Mouse (Mus musculus): ENCODE results near the gene Egflam. TPM values are rescaled to one million over a fixed set of nuclear protein-coding genes. Genes with fewer than 3 reads are reported as not detected.

The Egflam gene
- polyA plus RNA-seq, 2 experiments from 2014 or later, result 0.09 TPM; not detected in 1

DNA sequence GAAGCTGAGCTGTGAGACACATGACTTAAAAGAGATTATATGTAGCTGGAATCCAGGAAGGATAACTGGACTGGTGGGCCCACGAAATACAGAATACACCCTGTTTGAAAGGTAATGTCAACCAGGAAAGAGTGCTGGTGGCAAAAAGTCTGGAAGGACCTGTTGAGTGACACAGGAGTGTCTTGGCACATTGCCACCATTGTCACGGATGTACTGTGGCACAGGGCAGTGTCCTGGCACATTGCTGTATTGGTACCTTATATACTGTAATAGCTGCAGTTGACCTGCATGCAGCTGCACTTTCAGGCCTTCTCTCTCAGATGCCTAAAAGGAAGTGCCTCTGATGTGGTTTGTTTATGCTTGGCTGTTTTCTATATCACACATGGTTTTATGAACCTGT, 225.3 kb downstream of the Egflam start:
- no peak for ATAC-seq

- no peak for ATAC-seq
These were observed 230.2 kb downstream of the Egflam start for GRCm38 (mm10) chr15:7167906-7168532.

DNA sequence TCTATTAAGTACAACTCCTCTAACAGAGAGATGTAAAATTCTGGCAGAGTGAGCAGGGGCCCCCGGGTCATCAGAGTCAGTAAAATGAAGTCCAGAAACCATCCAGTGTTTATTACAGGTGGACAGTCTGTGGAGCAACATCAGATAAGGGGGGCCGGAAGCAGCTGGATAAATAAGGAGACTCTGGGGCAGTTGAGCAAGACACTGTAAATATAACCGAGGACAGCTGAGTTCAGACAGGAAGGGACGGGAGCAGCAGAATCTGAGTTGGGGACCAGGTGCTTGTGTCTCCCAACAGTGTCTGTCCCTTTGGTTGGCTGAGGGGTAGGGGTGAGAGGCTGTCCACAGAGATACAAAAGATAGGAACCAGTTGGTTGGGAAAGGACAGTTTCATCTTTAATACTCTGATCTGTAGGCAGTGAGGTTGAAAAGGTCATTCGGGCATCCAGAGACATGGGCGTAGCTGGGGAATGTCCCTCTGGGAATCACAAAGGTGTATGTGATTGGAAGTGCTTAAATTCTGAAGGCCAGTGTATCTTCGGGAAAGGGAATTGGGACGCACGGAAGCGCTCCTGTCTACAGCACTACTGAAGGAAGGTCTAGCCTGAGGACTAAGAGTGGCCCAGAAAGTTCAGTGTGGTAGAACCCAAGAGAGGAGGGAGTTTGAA, 230.8 kb downstream of the Egflam start:
- ATAC-seq, result no peak

- no peak for ATAC-seq
These were observed 231.5 kb downstream of the Egflam start for GRCm38 (mm10) chr15:7166735-7167134.

- no peak for ATAC-seq
These were observed 234.3 kb downstream of the Egflam start for GRCm38 (mm10) chr15:7163851-7164250.

DNA sequence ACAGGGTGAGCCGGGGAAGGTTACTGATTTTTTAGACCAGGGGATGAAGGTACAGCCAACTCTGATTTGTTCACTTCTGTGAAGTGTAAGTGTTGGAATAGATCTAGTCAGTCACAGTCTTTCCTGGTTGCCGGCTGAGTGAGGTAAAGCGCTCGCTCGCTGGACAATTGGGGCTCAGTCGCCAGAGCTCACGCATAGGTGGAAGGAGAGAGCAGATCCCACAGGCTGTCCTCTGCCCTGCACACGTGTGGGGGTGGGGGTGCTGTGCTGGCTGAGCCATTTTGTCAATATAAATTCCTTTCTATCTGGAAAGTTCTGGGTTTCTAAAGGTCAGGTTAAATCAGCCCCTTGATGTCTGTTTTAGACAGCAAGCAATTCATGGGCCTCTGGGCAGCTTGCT, 237.9 kb downstream of the Egflam start:
- no peak for ATAC-seq

DNA sequence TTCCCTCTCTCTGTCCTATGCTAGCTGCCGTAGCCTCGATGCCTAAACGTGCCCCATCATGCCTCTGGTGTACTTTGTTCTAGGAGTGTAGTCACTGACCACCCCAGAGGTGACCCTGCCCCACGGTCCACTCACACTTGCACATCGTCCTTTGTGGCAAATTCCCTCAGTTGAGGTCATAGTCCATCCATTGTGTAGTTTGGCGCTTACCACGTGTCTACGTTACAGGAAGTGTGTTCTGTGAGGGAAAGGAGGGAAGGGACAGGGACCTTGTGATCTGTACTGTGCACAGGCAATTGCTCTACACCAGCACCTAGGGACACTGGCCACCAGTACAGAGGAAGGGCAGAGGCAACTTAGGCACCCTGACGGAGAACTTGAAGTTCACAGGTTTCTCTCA, 238.3 kb downstream of the Egflam start:
- no peak for ATAC-seq

DNA sequence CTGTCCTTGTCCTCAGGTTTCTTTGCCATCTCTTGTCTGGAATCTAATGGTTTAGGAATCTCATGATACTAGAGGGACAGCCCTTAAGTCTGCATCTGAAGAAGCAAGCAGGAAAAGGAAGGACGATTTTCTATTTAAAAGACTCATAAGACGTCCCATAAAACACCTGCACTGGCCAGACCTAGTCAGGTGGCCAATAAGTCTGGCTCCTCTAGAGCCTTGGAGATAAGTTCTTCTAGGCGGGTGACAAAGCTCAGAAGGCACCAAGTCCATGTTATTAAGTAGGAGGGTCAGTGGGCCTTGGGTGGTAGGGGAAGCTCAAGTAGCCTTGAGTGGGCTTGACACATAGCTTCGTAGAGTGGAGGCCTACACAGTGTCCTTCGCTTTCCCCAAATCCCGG, 240.5 kb downstream of the Egflam start:
- ATAC-seq, result no peak

Measured in activated CD4-positive, CD25-positive, alpha-beta regulatory T cell, adult 4 months (primary cell).